Mouse (Mus musculus): Measurements from ENCODE around the gene Mfsd4b3. TPM values are rescaled to one million over a fixed set of nuclear protein-coding genes. Genes with fewer than 3 reads are reported as not detected.
A peak's percentile ranks its signal among the peaks of the same experiment; 100 is the strongest.
"Not testable (repeated sequence)": the region's sequence is repeated elsewhere in the genome, so short reads cannot be mapped to it uniquely, and the experiment has no call there.

Mfsd4b3 gene
- polyA plus RNA-seq, 1 experiment from 2014 or later, result 7.8 TPM

DNA sequence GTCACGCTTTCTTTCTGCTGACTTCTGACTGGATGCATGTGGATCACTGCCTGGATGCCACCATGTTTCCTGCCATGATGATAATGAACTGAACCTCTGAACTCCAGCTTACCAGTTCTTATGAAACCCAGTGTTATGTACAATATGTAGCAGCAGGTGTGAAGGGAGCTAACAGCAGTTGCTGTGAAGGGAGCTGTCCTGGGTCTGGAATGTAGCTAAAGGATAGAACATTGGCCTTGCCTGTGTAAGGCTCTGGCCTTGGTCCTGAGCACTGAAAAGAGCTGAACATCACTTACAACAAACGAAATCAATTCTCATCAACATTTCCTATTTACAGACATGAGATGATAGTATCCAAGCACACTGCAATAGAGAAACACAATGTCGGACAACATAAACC is 7.6 kb upstream of the Mfsd4b3 start:
- TF ChIP-seq CTCF (IDR thresholded peaks at IDR 0.05; ENCODE audit: low read depth), result no peak
- Histone ChIP-seq H3K27me3 (ENCODE audit: insufficient read depth, low read length) (no peaks in the 10 kb centered on the region), H3K27ac (no peak overlapping the region), H3K9ac (ENCODE audit: low read depth, low read length) (no peak overlapping the region), H3K9me3 (replicated peaks; ENCODE audit: low read length) (no peaks in the 10 kb centered on the region), H3K36me3 (ENCODE audit: insufficient read depth, low read length) (no peaks in the 10 kb centered on the region), H3K4me3 (replicated peaks; ENCODE audit: low read depth, low read length) (no peak overlapping the region), H3K4me2 (ENCODE audit: low read length) (no peak overlapping the region), H3K4me1 (replicated peaks; ENCODE audit: insufficient read depth, low read length) (no peaks in the 10 kb centered on the region)
- DNase-seq (ENCODE audit: low spot score) (peak; percentile 83), ATAC-seq (replicated peaks; ENCODE audit: low FRiP score, low read depth) (no peak)
- WGBS, result 78% methylated on average over 3 of the region's 3 CpGs

- TF ChIP-seq CTCF (IDR thresholded peaks at IDR 0.05; ENCODE audit: low read depth), result no peak
- Histone ChIP-seq H3K27ac (no peak overlapping the region), H3K9me3 (replicated peaks; ENCODE audit: low read length) (no peaks in the 10 kb centered on the region), H3K4me1 (replicated peaks; ENCODE audit: insufficient read depth, low read length) (no peaks in the 10 kb centered on the region), H3K4me3 (replicated peaks; ENCODE audit: low read depth, low read length) (no peak overlapping the region), H3K4me2 (ENCODE audit: low read length) (no peak overlapping the region), H3K27me3 (ENCODE audit: insufficient read depth, low read length) (no peaks in the 10 kb centered on the region), H3K36me3 (ENCODE audit: insufficient read depth, low read length) (no peaks in the 10 kb centered on the region), H3K9ac (ENCODE audit: low read depth, low read length) (no peak overlapping the region)
- 31% methylated on average over 1 of the region's 1 CpGs for WGBS
- DNase-seq (ENCODE audit: low spot score) (no peak), ATAC-seq (replicated peaks; ENCODE audit: low FRiP score, low read depth) (no peak)
Measured at GRCm38 (mm10) chr10:39961906-39962305, 2.0 kb upstream of the Mfsd4b3 start.

DNA sequence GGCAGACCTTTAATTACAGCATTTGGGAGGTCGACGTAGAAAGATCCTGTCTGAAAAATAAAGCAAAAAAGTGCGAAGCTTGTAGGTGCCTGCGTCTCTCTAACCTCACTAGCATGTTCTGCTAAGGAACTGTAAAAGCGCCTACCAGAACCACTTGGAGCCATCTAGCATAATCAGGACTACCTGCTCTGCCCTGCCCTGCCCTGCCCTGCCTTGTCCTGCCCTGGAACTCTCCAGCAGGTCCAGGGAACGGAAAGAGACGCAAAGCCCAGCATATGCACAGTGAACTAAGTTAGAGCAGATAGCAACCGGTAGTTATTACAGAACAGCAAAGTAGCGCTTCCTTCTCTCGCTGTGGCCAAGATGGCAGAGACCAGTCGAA is 479 bp upstream of the Mfsd4b3 start:
- Histone ChIP-seq H3K4me1 (replicated peaks; ENCODE audit: insufficient read depth, low read length) (no peaks in the 10 kb centered on the region), H3K4me2 (ENCODE audit: low read length) (peak overlapping the region; percentile 86; the same call in 1 of the 2 replicates), H3K9ac (ENCODE audit: low read depth, low read length) (no peak overlapping the region), H3K27ac (no peak overlapping the region), H3K27me3 (ENCODE audit: insufficient read depth, low read length) (no peaks in the 10 kb centered on the region), H3K9me3 (replicated peaks; ENCODE audit: low read length) (no peaks in the 10 kb centered on the region), H3K4me3 (replicated peaks; ENCODE audit: low read depth, low read length) (no peak overlapping the region), H3K36me3 (ENCODE audit: insufficient read depth, low read length) (no peaks in the 10 kb centered on the region)
- peak; percentile 34 for ATAC-seq (replicated peaks; ENCODE audit: low FRiP score, low read depth)
- WGBS, result 46% methylated on average over 11 of the region's 11 CpGs
- no peak; the same call in 1 of the 2 replicates for TF ChIP-seq CTCF (IDR thresholded peaks at IDR 0.05; ENCODE audit: low read depth)
- no peak for DNase-seq (ENCODE audit: low spot score)

DNA sequence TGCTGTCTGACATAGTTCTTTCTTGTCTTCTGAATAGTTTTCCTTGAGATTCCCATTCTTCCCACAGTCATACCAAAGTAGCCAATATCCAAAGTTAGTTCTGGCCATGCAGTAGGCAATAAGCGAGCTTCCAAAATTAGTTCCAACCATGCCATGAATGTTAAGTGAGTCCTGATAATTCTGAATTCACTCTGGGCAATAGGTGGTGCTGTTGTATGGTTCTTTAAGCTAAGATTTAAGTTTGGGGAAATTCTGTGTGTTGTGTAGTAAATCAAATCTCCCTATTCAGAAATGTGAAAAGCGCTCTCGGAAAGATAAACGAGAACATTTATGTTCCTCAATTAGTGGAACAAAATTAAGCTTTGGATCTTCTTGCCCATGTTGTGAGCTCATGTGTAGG is 1.7 kb downstream of the Mfsd4b3 start:
- Histone ChIP-seq H3K4me2 (ENCODE audit: low read length) (no peak overlapping the region), H3K27ac (no peak overlapping the region), H3K9me3 (replicated peaks; ENCODE audit: low read length) (no peaks in the 10 kb centered on the region), H3K27me3 (ENCODE audit: insufficient read depth, low read length) (no peaks in the 10 kb centered on the region), H3K4me1 (replicated peaks; ENCODE audit: insufficient read depth, low read length) (no peaks in the 10 kb centered on the region), H3K36me3 (ENCODE audit: insufficient read depth, low read length) (no peaks in the 10 kb centered on the region), H3K9ac (ENCODE audit: low read depth, low read length) (no peak overlapping the region), H3K4me3 (replicated peaks; ENCODE audit: low read depth, low read length) (no peak overlapping the region)
- peak; percentile 59 for DNase-seq (ENCODE audit: low spot score)
- peak; percentile 72 for TF ChIP-seq CTCF (IDR thresholded peaks at IDR 0.05; ENCODE audit: low read depth)
- 40% methylated on average over 4 of the region's 4 CpGs for WGBS
- no peak for ATAC-seq (replicated peaks; ENCODE audit: low FRiP score, low read depth)

DNA sequence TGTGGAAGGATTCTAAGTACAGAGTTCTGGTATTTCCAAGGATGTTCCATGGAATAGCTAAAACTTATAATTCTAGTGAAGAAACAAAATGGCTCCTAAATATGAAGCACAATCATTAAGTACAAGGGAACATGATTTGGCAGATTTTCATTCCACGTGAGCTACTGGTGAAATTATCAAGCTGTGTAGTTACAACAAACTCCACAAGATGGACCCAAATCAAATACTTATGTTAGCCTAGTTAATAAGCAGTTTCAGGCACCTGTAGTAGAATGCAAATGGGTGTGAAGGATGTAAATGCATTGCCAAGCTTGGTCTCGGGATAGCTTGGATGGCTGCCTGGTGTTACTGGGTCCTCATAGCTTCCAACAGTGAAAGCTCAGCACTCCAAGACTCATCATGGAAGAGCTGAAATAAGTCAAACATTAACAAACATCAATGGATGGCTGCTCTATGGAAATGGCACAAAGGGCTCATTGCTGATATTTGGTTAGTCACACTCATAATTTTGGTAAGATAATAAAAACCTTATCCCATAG is 3.5 kb downstream of the Mfsd4b3 start:
- 60% methylated on average over 2 of the region's 2 CpGs for WGBS

DNA sequence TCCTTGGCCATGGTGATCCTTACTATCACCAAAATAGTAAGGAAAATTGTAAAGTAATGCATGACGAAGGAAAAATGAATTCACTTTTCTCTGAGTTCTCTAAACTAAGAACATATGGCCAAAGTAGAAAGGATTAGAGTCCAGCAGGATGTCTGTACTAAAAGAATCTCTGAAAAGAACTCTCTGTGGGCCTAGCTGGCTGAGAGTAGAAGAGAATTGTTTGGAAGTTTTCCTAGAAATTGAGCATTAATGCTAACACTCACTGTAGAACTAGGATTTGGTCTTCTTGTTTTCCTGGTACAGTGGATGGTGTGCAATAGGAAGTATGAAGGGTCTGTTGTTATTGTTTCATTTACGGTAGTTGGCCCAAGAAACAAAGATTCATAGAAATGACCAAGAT is 4.8 kb downstream of the Mfsd4b3 start:
- Histone ChIP-seq H3K4me2 (ENCODE audit: low read length) (no peak overlapping the region), H3K9ac (ENCODE audit: low read depth, low read length) (no peak overlapping the region), H3K4me1 (replicated peaks; ENCODE audit: insufficient read depth, low read length) (no peaks in the 10 kb centered on the region), H3K36me3 (ENCODE audit: insufficient read depth, low read length) (no peaks in the 10 kb centered on the region), H3K4me3 (replicated peaks; ENCODE audit: low read depth, low read length) (no peak overlapping the region), H3K27ac (no peak overlapping the region), H3K27me3 (ENCODE audit: insufficient read depth, low read length) (no peaks in the 10 kb centered on the region), H3K9me3 (replicated peaks; ENCODE audit: low read length) (no peaks in the 10 kb centered on the region)
- DNase-seq (ENCODE audit: low spot score) (no peak), ATAC-seq (replicated peaks; ENCODE audit: low FRiP score, low read depth) (no peak)
- no peak for TF ChIP-seq CTCF (IDR thresholded peaks at IDR 0.05; ENCODE audit: low read depth)
- WGBS, result 80% methylated on average over 2 of the region's 2 CpGs

More for the DNA sequence above, 3.5 kb downstream of the Mfsd4b3 start:
- no peak overlapping the region for H3K4me2 ChIP-seq (ENCODE audit: low read length)
- peak; percentile 45 for TF ChIP-seq CTCF (IDR thresholded peaks at IDR 0.05; ENCODE audit: low read depth)
- ATAC-seq (replicated peaks; ENCODE audit: low FRiP score, low read depth) (no peak), DNase-seq (ENCODE audit: low spot score) (peak; percentile 38)
- no peaks in the 10 kb centered on the region for H3K36me3 ChIP-seq (ENCODE audit: insufficient read depth, low read length)
- no peaks in the 10 kb centered on the region for H3K9me3 ChIP-seq (replicated peaks; ENCODE audit: low read length)
- H3K27me3 ChIP-seq (ENCODE audit: insufficient read depth, low read length), result no peaks in the 10 kb centered on the region
- no peaks in the 10 kb centered on the region for H3K4me1 ChIP-seq (replicated peaks; ENCODE audit: insufficient read depth, low read length)
- no peak overlapping the region for H3K27ac ChIP-seq
- H3K4me3 ChIP-seq (replicated peaks; ENCODE audit: low read depth, low read length), result no peak overlapping the region
- H3K9ac ChIP-seq (ENCODE audit: low read depth, low read length), result no peak overlapping the region

GRCm38 (mm10) chr10:39949377-39949954 is 10.5 kb downstream of the Mfsd4b3 start:
- Histone ChIP-seq H3K9ac (ENCODE audit: low read depth, low read length) (no peak overlapping the region), H3K4me3 (replicated peaks; ENCODE audit: low read depth, low read length) (no peak overlapping the region), H3K9me3 (replicated peaks; ENCODE audit: low read length) (no peaks in the 10 kb centered on the region), H3K36me3 (ENCODE audit: insufficient read depth, low read length) (no peaks in the 10 kb centered on the region), H3K4me2 (ENCODE audit: low read length) (no peak overlapping the region), H3K27me3 (ENCODE audit: insufficient read depth, low read length) (no peaks in the 10 kb centered on the region), H3K27ac (no peak overlapping the region), H3K4me1 (replicated peaks; ENCODE audit: insufficient read depth, low read length) (no peaks in the 10 kb centered on the region)
- ATAC-seq (replicated peaks; ENCODE audit: low FRiP score, low read depth), result no peak
- TF ChIP-seq CTCF (IDR thresholded peaks at IDR 0.05; ENCODE audit: low read depth), result no peak
- DNase-seq (ENCODE audit: low spot score), result no peak
- 91% methylated on average over 2 of the region's 2 CpGs for WGBS

DNA sequence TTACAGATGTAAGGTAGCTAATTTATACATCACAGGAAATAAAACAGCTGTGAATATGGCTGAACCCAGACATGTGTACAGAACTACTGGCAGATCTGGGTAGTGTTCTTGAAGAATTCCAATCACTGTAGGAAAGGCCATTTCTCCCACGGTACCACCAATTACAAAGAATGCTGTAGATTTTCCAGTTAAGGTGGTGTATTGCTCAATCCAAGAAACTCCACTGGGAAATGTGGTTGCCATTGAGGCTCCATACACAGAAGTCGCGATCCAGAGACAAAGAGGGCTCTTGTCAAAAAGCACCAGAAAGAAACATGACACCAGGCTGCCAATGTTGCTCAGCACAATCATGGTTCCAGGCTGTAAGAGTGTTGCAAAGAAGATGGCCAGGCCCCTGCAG is 12.8 kb downstream of the Mfsd4b3 start:
- not testable (repeated sequence) for H3K4me2 ChIP-seq (ENCODE audit: low read length); H3K36me3 ChIP-seq (ENCODE audit: insufficient read depth, low read length); H3K9ac ChIP-seq (ENCODE audit: low read depth, low read length); H3K27ac ChIP-seq; ATAC-seq (replicated peaks; ENCODE audit: low FRiP score, low read depth); DNase-seq (ENCODE audit: low spot score); H3K27me3 ChIP-seq (ENCODE audit: insufficient read depth, low read length); H3K4me3 ChIP-seq (replicated peaks; ENCODE audit: low read depth, low read length); H3K4me1 ChIP-seq (replicated peaks; ENCODE audit: insufficient read depth, low read length); H3K9me3 ChIP-seq (replicated peaks; ENCODE audit: low read length)
- WGBS, result 83% methylated on average over 3 of the region's 3 CpGs
